Mouse (Mus musculus) lung, embryonic 14.5 days (tissue): ENCODE results near the gene Mmp2. TPM values are rescaled to one million over a fixed set of nuclear protein-coding genes. Genes with fewer than 3 reads are reported as not detected.

Source experiments
- ATAC-seq: fragments of 200-750 bp; cut with Nextera tagmentation; 2 replicates; pipeline ENCODE4 v1.8.0; 2017; ENCODE audit warnings: mild to moderate bottlenecking, moderate TSS enrichment, moderate library complexity; ENCODE audit not compliant: insufficient read depth
- DNase-seq: peaks from one replicate; pipeline ENCODE4 v3.0.0-alpha.2; 2015
- H3K27ac ChIP-seq: fragments of 300-500 bp; sonication (generic); 2 replicates; pipeline ENCODE4 v1.5.1; 2014; ENCODE audit warnings: low read depth, mild to moderate bottlenecking, moderate library complexity
- H3K27me3 ChIP-seq: fragments of 300-500 bp; sonication (generic); 2 replicates; pipeline ENCODE4 v1.6.1; 2014; ENCODE audit warnings: low read length, control low read depth; ENCODE audit not compliant: insufficient read depth
- H3K36me3 ChIP-seq: fragments of 300-500 bp; sonication (generic); 2 replicates; pipeline ENCODE4 v1.6.1; 2014; ENCODE audit warnings: control low read depth; ENCODE audit not compliant: insufficient read depth
- H3K4me1 ChIP-seq: fragments of 300-500 bp; sonication (generic); 2 replicates; pipeline ENCODE4 v1.6.1; 2014; ENCODE audit warnings: antibody characterized with exemption, control low read depth; ENCODE audit not compliant: insufficient read depth
- H3K4me2 ChIP-seq: fragments of 300-500 bp; sonication (generic); 2 replicates; pipeline ENCODE4 v1.6.1; 2014; ENCODE audit warnings: mild to moderate bottlenecking
- H3K4me3 ChIP-seq: fragments of 300-500 bp; sonication (generic); 2 replicates; pipeline ENCODE4 v1.5.1; 2014; ENCODE audit warnings: low read depth, low read length
- H3K9ac ChIP-seq: fragments of 300-500 bp; sonication (generic); 2 replicates; pipeline ENCODE4 v1.6.1; 2014
- H3K9me3 ChIP-seq: fragments of 300-500 bp; sonication (generic); 2 replicates; pipeline ENCODE4 v1.6.1; 2016; ENCODE audit warnings: low read depth, low read length, control low read depth
- CTCF ChIP-seq: IDR thresholded peaks from 2 replicates; pipeline ENCODE4 v1.5.1; 2016; ENCODE audit warnings: antibody characterized with exemption, low read depth
- WGBS: fragments of 180-500 bp; shearing (Covaris S2); extraction: QIAGEN DNeasy Blood & Tissue Kit; methylation state at CpG from one replicate; pipeline ENCODE4 v1.1.7; 2014; 5-methylcytosine and 5-hydroxymethylcytosine counted together
- polyA plus RNA-seq: library from polyadenylated mRNA; unstranded; fragments of >200 nt; fragmentation: Nextera tagmentation; extraction: Ambion mirVana; gene quantifications from 2 replicates; pipeline ENCODE4 v1.2.1, GENCODE M21; 2014

Gene Mmp2
- polyA plus RNA-seq, 1 experiment from 2014 or later: 268 TPM

DNA sequence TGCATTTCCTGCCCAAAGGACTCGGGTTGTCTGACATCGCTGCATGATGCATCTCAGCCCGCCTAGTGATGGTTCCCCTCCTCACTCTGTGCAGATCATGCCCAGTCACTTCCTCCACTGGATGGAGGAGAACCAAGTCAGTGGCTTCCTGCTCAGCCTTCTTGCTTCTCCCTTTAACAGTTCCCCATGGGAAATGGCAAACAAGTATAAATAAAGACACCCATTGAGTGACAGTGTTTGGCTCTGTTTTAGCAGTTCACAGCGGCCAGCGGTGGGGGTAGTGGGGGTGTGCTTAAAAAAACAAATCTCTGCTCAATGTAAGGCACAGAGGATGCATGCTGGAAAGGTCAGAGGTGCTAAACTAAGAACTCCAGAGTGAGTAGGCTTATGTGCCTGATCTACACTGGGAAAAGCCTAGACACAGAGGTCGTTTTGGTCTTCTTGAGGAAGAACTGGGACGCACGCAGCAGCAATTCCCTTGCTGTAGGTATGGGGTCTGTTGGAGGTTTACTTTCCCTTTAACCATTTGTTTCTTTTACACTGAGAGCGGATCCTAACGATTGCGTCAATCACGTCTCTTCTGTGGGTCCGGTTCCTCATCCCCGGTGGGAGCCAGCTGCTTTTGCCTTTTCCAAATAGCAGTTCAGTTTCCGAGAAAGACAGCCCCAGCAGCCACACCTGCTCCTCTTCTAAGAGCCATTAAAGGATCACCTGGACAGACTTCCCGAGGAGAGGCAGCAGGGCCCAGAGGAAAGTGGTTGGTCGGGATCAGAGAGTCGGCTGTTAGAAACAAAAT is 26.3 kb downstream of the Mmp2 start:
- Histone ChIP-seq H3K4me3 (no peak overlapping the region), H3K9ac (no peak overlapping the region), H3K4me2 (no peak overlapping the region), H3K4me1 (peaks cover 6% of the 10 kb centered on the region), H3K27me3 (no peaks in the 10 kb centered on the region), H3K27ac (no peak overlapping the region), H3K9me3 (no peaks in the 10 kb centered on the region), H3K36me3 (peaks cover 14% of the 10 kb centered on the region)
- DNase-seq (peak; percentile 52), ATAC-seq (0 out of 2 replicates have a peak, but pooled peaks have one; percentile 25)
- no peak for TF ChIP-seq CTCF
- WGBS: 34% methylated on average over 18 of the region's 18 CpGs

DNA sequence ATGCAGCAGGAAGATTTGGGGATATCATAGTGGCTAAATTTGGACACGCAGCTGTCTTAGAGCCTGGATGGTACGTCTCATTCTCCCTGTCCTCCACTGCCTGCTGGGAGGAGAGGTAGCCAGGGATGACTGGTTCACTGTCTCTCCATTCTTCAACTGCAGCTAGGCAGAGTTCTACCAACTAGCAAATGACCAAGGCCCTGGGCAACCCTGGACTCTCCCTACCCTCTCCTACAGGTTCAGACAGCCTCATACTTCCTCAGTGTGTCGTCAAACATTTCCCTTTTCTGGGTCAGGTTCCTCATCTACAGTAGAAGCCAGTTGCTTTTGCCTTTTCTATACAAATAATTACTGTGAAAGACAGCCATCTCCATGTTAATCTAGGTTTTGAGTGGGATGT is 27.6 kb downstream of the Mmp2 start:
- Histone ChIP-seq H3K4me1 (no peaks in the 10 kb centered on the region; the same call in none of the 2 replicates), H3K27me3 (no peaks in the 10 kb centered on the region), H3K36me3 (peaks cover 6% of the 10 kb centered on the region; the same call in 1 of the 2 replicates), H3K4me3 (peak overlapping the region; percentile 61; the same call in 1 of the 2 replicates), H3K4me2 (peak overlapping the region; percentile 82), H3K9me3 (no peaks in the 10 kb centered on the region), H3K27ac (no peak overlapping the region), H3K9ac (no peak overlapping the region)
- DNase-seq: no peak
- TF ChIP-seq CTCF: no peak
- no peak for ATAC-seq
- 78% methylated on average over 3 of the region's 3 CpGs for WGBS

DNA sequence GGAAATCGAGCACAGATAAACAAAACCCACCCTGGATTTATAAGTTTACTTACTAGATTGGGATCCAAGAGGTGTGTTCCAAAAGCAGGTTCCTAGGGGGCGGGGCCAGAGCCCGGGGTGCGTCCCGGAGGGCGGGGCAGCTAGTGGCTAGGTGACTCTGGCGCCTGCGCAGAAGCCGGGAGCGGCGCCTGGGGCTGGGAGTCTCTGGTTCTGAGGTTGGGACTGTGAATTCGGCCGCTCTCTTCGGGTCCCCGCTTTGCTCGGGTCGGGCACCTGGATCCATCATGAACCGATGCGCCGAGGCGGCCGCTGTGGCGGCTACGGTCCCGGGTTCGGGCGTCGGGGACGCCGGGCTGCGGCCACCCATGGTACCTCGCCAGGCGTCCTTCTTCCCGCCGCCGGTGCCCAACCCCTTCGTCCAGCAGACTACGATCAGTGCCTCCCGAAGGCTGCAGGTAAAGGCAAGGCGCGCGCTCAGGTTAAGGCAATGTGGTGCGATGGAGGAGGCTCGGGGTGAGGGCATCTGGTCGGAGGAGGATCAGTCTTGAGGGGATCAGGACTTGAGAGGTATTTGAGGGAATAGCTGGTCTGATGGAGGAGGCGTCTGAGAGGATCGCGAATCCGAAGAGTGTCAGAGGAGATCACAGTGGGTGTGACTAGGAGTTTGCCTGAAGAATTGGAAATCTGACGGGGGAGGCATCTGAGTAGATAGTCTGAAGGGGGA is 28.2 kb downstream of the Mmp2 start, which contains the start of gene Lpcat2:
Gene Lpcat2 (plus strand): TSS at position 169 of the 724 bp plus-strand sequence.
- ATAC-seq (peak; percentile 47), DNase-seq (peak; percentile 83)
- Histone ChIP-seq H3K27me3 (no peaks in the 10 kb centered on the region), H3K36me3 (peaks cover 6% of the 10 kb centered on the region; the same call in 1 of the 2 replicates), H3K9ac (peak within 1 kb of the TSS; percentile 69), H3K4me3 (peak within 1 kb of the TSS; percentile 61), H3K4me2 (peak within 1 kb of the TSS; percentile 82), H3K4me1 (no peaks in the 10 kb centered on the region; the same call in 1 of the 2 replicates), H3K9me3 (no peaks in the 10 kb centered on the region), H3K27ac (no peak within 1 kb of the TSS)
- 2% methylated on average over 50 of the region's 50 CpGs for WGBS
- TF ChIP-seq CTCF: no peak

DNA sequence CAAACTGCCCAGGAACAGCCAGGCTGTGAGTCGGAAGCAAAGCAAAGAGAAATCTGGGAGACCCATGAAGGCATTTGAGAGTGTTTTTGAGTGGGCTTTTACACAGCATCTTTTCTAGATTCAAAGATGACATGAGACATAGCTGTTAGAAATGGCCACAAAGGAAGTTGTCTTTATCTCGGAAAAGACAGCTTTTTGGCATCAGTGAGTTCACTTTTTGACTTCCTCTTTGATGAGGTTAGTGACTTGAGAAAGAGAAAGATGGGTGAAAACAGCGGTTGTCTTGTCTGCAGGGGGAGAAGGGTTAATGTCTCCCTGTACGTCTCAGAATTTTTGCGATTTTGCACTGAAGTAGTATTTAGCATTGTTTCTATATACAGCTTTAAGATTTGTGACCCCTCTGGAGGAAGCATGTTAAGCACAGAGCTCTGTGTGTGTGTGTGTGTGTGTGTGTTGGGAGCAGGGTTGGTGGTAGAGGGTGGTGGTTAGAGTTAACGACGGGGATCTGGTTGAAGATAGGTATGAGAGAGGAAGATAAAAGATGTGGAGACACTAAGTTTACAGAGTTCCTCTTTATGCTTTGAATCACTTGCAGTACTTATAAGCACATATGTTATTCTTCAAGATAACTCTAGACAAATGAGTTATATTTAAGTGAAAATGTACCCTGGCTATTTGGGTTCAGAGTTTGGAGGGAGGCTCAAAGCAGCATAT is 29.3 kb downstream of the Mmp2 start:
- Histone ChIP-seq H3K27me3 (no peaks in the 10 kb centered on the region), H3K4me1 (no peaks in the 10 kb centered on the region; the same call in 1 of the 2 replicates), H3K9me3 (no peaks in the 10 kb centered on the region), H3K4me2 (peak overlapping the region; percentile 82), H3K4me3 (peak overlapping the region; percentile 61), H3K9ac (no peak overlapping the region), H3K27ac (no peak overlapping the region), H3K36me3 (peaks cover 6% of the 10 kb centered on the region; the same call in 1 of the 2 replicates)
- ATAC-seq: no peak
- TF ChIP-seq CTCF: no peak
- 56% methylated on average over 7 of the region's 7 CpGs for WGBS
- DNase-seq: peak; percentile 21

DNA sequence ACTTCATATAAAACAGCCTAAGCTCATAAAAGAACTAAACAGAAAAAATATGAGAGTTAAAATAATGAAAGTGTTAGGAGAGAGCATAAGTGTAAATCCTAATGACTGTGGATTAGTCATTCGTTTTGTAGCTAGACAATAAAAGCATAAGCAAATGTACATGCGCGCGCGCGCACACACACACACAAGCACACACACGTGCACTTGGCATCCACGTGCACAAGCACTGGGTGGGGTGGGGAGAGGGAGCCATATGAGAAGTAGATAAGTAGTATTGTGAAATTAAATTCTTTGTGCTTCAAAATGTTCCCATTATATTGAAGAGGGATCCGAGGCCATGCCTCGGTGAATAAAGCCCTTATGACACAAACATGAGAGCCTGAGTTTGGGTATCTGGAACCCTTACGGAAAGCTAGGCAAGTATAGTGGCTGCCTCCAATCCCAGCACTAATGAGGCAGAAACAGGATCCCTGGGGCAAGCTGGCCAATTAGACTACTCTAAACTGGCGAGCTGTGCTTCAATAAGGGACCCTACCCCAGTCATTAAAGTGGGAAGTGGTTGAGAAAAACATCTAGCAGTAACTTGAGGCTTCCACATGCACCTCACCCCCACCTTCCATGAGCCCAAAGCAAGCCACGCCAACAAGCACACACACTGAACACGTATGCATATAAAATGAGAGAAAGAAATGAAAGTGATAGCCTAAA is 31.5 kb downstream of the Mmp2 start:
- H3K9ac ChIP-seq: no peak overlapping the region
- H3K4me3 ChIP-seq: no peak overlapping the region
- TF ChIP-seq CTCF: no peak
- no peaks in the 10 kb centered on the region for H3K27me3 ChIP-seq
- 91% methylated on average over 14 of the region's 14 CpGs for WGBS
- no peaks in the 10 kb centered on the region for H3K36me3 ChIP-seq
- H3K4me1 ChIP-seq: no peaks in the 10 kb centered on the region; the same call in 1 of the 2 replicates
- H3K4me2 ChIP-seq: no peak overlapping the region
- DNase-seq: no peak
- H3K9me3 ChIP-seq: no peaks in the 10 kb centered on the region
- H3K27ac ChIP-seq: no peak overlapping the region
- ATAC-seq: no peak

DNA sequence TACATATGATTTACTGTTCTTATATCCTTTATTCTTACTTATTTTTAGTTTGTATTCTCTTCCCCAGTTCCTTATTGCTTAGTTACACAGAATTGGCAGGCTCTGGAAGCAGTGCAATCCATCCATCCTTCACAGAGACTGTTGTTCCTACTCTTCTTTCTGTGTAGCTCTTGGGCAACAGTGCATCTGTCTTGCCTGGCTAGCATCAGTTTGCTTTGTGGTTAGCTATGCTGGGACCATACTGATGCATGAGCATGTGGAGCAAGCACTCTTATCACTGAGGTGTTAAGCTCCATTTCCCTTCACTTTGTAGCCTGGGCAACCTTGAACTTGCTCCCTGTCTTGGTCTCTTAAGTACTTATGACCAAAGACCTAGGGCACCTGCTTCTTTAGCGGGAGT is 34.9 kb downstream of the Mmp2 start:
- no peak overlapping the region for H3K27ac ChIP-seq
- 93% methylated on average over 1 of the region's 1 CpGs for WGBS
- no peaks in the 10 kb centered on the region for H3K27me3 ChIP-seq
- DNase-seq (no peak), ATAC-seq (no peak)
- no peak for TF ChIP-seq CTCF
- no peaks in the 10 kb centered on the region for H3K9me3 ChIP-seq
- no peak overlapping the region for H3K4me3 ChIP-seq
- no peaks in the 10 kb centered on the region for H3K4me1 ChIP-seq
- H3K4me2 ChIP-seq: no peak overlapping the region
- no peak overlapping the region for H3K9ac ChIP-seq
- no peaks in the 10 kb centered on the region for H3K36me3 ChIP-seq
